Comparison of ENCODE assay signal across 8 mouse cellular contexts in the genomic region with DNA sequence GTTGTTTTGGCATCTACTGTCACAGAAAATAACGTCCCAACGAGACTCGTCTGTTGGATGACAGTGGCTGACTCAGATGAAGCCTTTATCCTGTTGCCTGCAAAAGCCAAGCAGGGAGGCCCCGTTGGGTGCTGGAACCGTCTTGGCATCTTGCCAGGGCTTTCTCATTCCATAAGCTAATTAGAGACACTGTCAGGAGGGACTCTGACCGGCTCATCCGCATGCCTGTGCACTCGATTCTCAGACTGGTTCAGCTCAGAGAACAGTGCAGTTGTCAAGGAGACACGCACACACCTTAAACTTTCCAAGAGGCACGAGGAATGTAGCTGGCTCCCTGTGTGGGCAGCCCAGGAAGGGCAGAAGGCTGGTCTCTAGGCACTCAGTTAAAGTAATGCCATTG.
A peak's percentile ranks its signal among the peaks of the same experiment; 100 is the strongest.
DNase-seq lines count a peak whose midpoint lies in the region; ATAC-seq lines count a peak whose summit lies in the region.
"Had no signal": no experiment of that assay in that cellular context is flagged by ENCODE, and none has a peak within 500 bp of the region (broad histone marks: within the 10 kb centered on the region; RNA-seq: fewer than 3 reads in every experiment).

No protein-coding gene starts in this region.

- 0 out of 2 replicates have a peak, but pooled peaks cover 2% of the 10 kb centered on the region for H3K27me3 ChIP-seq in neural tube, embryonic 12.5 days (replicated peaks)
- H3K27me3 ChIP-seq in kidney, embryonic 14.5 days (ENCODE audit: control insufficient read depth, insufficient read depth, low read length) = no peaks in the 10 kb centered on the region

- H3K9me3 ChIP-seq in neural tube, embryonic 12.5 days = no peaks in the 10 kb centered on the region
- H3K9me3 ChIP-seq in kidney, embryonic 14.5 days (ENCODE audit: control insufficient read depth, low read length) = no peaks in the 10 kb centered on the region

- no peak overlapping the region for H3K4me2 ChIP-seq in neural tube, embryonic 12.5 days (replicated peaks)
- no peak overlapping the region for H3K4me2 ChIP-seq in kidney, embryonic 14.5 days (replicated peaks; ENCODE audit: low read depth, low read length)

- peaks cover 38% of the 10 kb centered on the region for H3K4me1 ChIP-seq in neural tube, embryonic 12.5 days
- H3K4me1 ChIP-seq in kidney, embryonic 14.5 days (ENCODE audit: control insufficient read depth, insufficient read depth, low read length) = peaks cover 33% of the 10 kb centered on the region

- H3K4me3 ChIP-seq in neural tube, embryonic 12.5 days = no peak overlapping the region
- no peak overlapping the region for H3K4me3 ChIP-seq in kidney, embryonic 14.5 days (ENCODE audit: low read length)
- H3K4me3 ChIP-seq: layer of hippocampus, adult 2 months had no signal

- ATAC-seq in neural tube, embryonic 12.5 days (ENCODE audit: low FRiP score, low read depth) = peak; percentile 55; the same call in 1 of the 2 replicates
- peak; percentile 31; the same call in 1 of the 2 replicates for ATAC-seq in frontal cortex, adult (ENCODE audit: low TSS enrichment)
- peak; percentile 66 for ATAC-seq in kidney, embryonic 14.5 days (ENCODE audit: low FRiP score, low TSS enrichment)
- ATAC-seq in megakaryocyte-erythroid progenitor cell, adult 5-6 weeks (replicated peaks; ENCODE audit: low FRiP score, low TSS enrichment, poor library complexity, severe bottlenecking) = no peak

- 42% methylated on average over 10 of the region's 10 CpGs for WGBS in neural tube, embryonic 12.5 days
- 31% methylated on average over 10 of the region's 10 CpGs for WGBS in kidney, embryonic 14.5 days

- H3K27ac ChIP-seq in neural tube, embryonic 12.5 days = peak overlapping the region; percentile 5; the same call in 1 of the 2 replicates
- H3K27ac ChIP-seq in kidney, embryonic 14.5 days (ENCODE audit: low read depth, low read length) = peak overlapping the region; percentile 47; the same call in 1 of the 2 replicates
- H3K27ac ChIP-seq: layer of hippocampus, adult 2 months had no signal

- H3K9ac ChIP-seq in neural tube, embryonic 12.5 days = no peak overlapping the region
- no peak overlapping the region for H3K9ac ChIP-seq in kidney, embryonic 14.5 days (ENCODE audit: low read depth, low read length)

- no peak for DNase-seq in neural tube, embryonic 10.5 days (ENCODE audit: extremely low spot score, low spot score)
- peak; percentile 50 to 53 for DNase-seq in lung, postnatal 4 days
- no peak for DNase-seq in embryo, embryonic 9.5 days (ENCODE audit: extremely low spot score)

- H3K36me3 ChIP-seq in neural tube, embryonic 12.5 days = no peaks in the 10 kb centered on the region
- H3K36me3 ChIP-seq in kidney, embryonic 14.5 days (ENCODE audit: control insufficient read depth, insufficient read depth, low read length) = no peaks in the 10 kb centered on the region

Comparison
In these comparisons a context has a peak if more than half of its experiments do, and no peak if none do; other contexts are left out.
1. DNase-seq: peak in lung, postnatal 4 days (2 of 2); none in neural tube, embryonic 10.5 days (single experiment) and embryo, embryonic 9.5 days (single experiment).